In the genomic region with DNA sequence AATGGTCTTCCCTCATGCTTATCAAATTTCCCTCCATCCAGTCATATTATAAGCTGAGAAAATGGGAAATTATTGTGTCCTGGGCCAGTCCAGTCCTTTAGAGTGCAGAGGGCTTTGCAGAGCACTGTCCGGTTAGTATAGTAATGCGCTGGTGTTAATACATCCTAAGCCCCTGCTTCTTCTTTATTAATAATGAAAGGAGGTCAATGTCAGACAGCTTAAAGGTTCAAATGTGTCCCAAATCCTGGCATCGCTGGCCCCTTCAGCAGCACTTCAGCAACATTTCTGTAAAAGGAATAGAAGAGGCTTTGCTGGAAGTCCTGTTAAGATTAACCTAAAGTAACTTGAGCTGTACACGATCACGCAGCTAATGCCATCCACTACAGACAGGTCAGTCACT, we compare ENCODE assay signal across 18 mouse cellular contexts. TPM values are rescaled to one million over a fixed set of nuclear protein-coding genes. Genes with fewer than 3 reads are reported as not detected.
"Had no signal": no experiment of that assay in that cellular context is flagged by ENCODE, and none has a peak within 500 bp of the region (broad histone marks: within the 10 kb centered on the region; RNA-seq: fewer than 3 reads in every experiment).

No protein-coding gene starts in this region.

- H3K36me3 ChIP-seq: neural tube, embryonic 13.5 days; neural tube, embryonic 15.5 days; stomach, embryonic 15.5 days had no signal

- DNase-seq: right cerebral cortex, adult 18-20 months; right cerebral cortex, postnatal 14 days; right cerebral cortex, postnatal 25 days; right cerebral cortex, postnatal 4 days; spleen, adult 18-20 months; thymus, adult 18-20 months; thymus, adult 2 months; thymus, postnatal 14 days; thymus, postnatal 25 days; thymus, postnatal 36 days; thymus, postnatal 4 days had no signal

- H3K27me3 ChIP-seq: neural tube, embryonic 12.5 days; neural tube, embryonic 13.5 days; neural tube, embryonic 15.5 days; stomach, embryonic 15.5 days had no signal

- H3K27ac ChIP-seq: neural tube, embryonic 12.5 days; neural tube, embryonic 13.5 days; neural tube, embryonic 15.5 days; stomach, embryonic 15.5 days; stomach, postnatal 0 days had no signal

- H3K9ac ChIP-seq: neural tube, embryonic 12.5 days; neural tube, embryonic 13.5 days; neural tube, embryonic 15.5 days; stomach, embryonic 15.5 days had no signal

- H3K9me3 ChIP-seq: neural tube, embryonic 12.5 days; neural tube, embryonic 13.5 days; neural tube, embryonic 15.5 days; stomach, embryonic 15.5 days had no signal

- H3K4me3 ChIP-seq: neural tube, embryonic 12.5 days; neural tube, embryonic 13.5 days; neural tube, embryonic 15.5 days; stomach, embryonic 15.5 days had no signal

- H3K4me2 ChIP-seq: neural tube, embryonic 12.5 days; neural tube, embryonic 13.5 days; neural tube, embryonic 15.5 days; stomach, embryonic 15.5 days had no signal

RNA-seq across cellular contexts. Expression of gene Aknad1, which starts 28.2 kb away (rescaled TPM):
- polyA plus RNA-seq: neural tube, embryonic 13.5 days; neural tube, embryonic 14.5 days; small intestine, adult 2 months had no signal
